Mouse (Mus musculus) induced T-regulatory cell, adult 2 months (primary cell): ENCODE results near the gene Fbln7.

ENCODE experiments used
- DNase-seq: peaks from one replicate; pipeline ENCODE4 v3.0.0-alpha.2; 2012; ENCODE audit warnings: low read depth

Gene Fbln7

GRCm38 (mm10) chr2:128862636-128863035 is at the start of gene Fbln7:
Gene Fbln7, plus strand, starts transcription at chr2:128862981.
- no peak for DNase-seq

GRCm38 (mm10) chr2:128816311-128816710 is 46.5 kb upstream of the Fbln7 start:
- DNase-seq: no peak

- DNase-seq: no peak
Observed at GRCm38 (mm10) chr2:128816916-128817315, 45.9 kb upstream of the Fbln7 start.

GRCm38 (mm10) chr2:128817387-128817785 is 45.4 kb upstream of the Fbln7 start:
- peak; percentile 91 for DNase-seq

GRCm38 (mm10) chr2:128817786-128818681 is 44.7 kb upstream of the Fbln7 start, which contains the start of gene Tmem87b:
Gene Tmem87b, plus strand, starts transcription at chr2:128818118.
- DNase-seq: peak; percentile 98

GRCm38 (mm10) chr2:128818956-128819643 is 43.7 kb upstream of the Fbln7 start:
- DNase-seq: peak; percentile 49

- no peak for DNase-seq
Observed at GRCm38 (mm10) chr2:128820631-128821030, 42.1 kb upstream of the Fbln7 start.

- DNase-seq: no peak
Observed at GRCm38 (mm10) chr2:128823893-128824292, 38.9 kb upstream of the Fbln7 start.

- no peak for DNase-seq
Observed at GRCm38 (mm10) chr2:128827787-128828186, 35.0 kb upstream of the Fbln7 start.

GRCm38 (mm10) chr2:128832611-128833010 is 30.2 kb upstream of the Fbln7 start:
- no peak for DNase-seq

GRCm38 (mm10) chr2:128833035-128833434 is 29.7 kb upstream of the Fbln7 start:
- DNase-seq: no peak

GRCm38 (mm10) chr2:128833435-128833834 is 29.3 kb upstream of the Fbln7 start:
- DNase-seq: no peak

- DNase-seq: no peak
Observed at GRCm38 (mm10) chr2:128837531-128837930, 25.2 kb upstream of the Fbln7 start.

GRCm38 (mm10) chr2:128838611-128839010 is 24.2 kb upstream of the Fbln7 start:
- DNase-seq: no peak

- no peak for DNase-seq
Observed at GRCm38 (mm10) chr2:128839501-128839900, 23.3 kb upstream of the Fbln7 start.

GRCm38 (mm10) chr2:128842437-128842836 is 20.3 kb upstream of the Fbln7 start:
- no peak for DNase-seq

- DNase-seq: no peak
Observed at GRCm38 (mm10) chr2:128850036-128850435, 12.7 kb upstream of the Fbln7 start.

- DNase-seq: no peak
Observed at GRCm38 (mm10) chr2:128856673-128857072, 6.1 kb upstream of the Fbln7 start.

- no peak for DNase-seq
Observed at GRCm38 (mm10) chr2:128858962-128859361, 3.8 kb upstream of the Fbln7 start.

GRCm38 (mm10) chr2:128859861-128860260 is 2.9 kb upstream of the Fbln7 start:
- no peak for DNase-seq

- DNase-seq: no peak
Observed at GRCm38 (mm10) chr2:128863777-128864331, 1.1 kb downstream of the Fbln7 start.

GRCm38 (mm10) chr2:128865061-128865460 is 2.3 kb downstream of the Fbln7 start:
- DNase-seq: no peak

GRCm38 (mm10) chr2:128871656-128872055 is 8.9 kb downstream of the Fbln7 start:
- DNase-seq: no peak
